Mouse (Mus musculus) c-Kit-negative CD71-positive TER-119-positive erythroid progenitor cells, embryonic 14.5 days (primary cell): ENCODE results near the gene Kcnq2.

ENCODE experiments used
- DNase-seq: peaks from one replicate; pipeline ENCODE4 v3.0.0-alpha.2; 2013; ENCODE audit warnings: low read depth, low spot score

Gene Kcnq2

GRCm38 (mm10) chr2:181041941-181042340 lies 93.2 kb downstream of the Kcnq2 start:
- DNase-seq, result no peak

- no peak for DNase-seq
Measured at GRCm38 (mm10) chr2:181039356-181039680, 95.8 kb downstream of the Kcnq2 start.

- no peak for DNase-seq
Measured at GRCm38 (mm10) chr2:181038644-181039355, 96.3 kb downstream of the Kcnq2 start.

- DNase-seq, result no peak
Measured at GRCm38 (mm10) chr2:181036561-181036960, 98.5 kb downstream of the Kcnq2 start.

- no peak for DNase-seq
Measured at GRCm38 (mm10) chr2:181035186-181035585, 99.9 kb downstream of the Kcnq2 start.

- DNase-seq, result no peak
Measured at GRCm38 (mm10) chr2:181033310-181033709, 101.8 kb downstream of the Kcnq2 start.

- DNase-seq, result no peak
Measured at GRCm38 (mm10) chr2:181032407-181032806, 102.7 kb downstream of the Kcnq2 start.

GRCm38 (mm10) chr2:181031406-181031934 lies 103.6 kb downstream of the Kcnq2 start:
- DNase-seq, result no peak
